Mouse (Mus musculus): ENCODE results near the gene Rhbdd3. TPM values are rescaled to one million over a fixed set of nuclear protein-coding genes. Genes with fewer than 3 reads are reported as not detected.

Rhbdd3 gene
- polyA plus RNA-seq, 1 experiment from 2014 or later, result 26.5 TPM

GRCm38 (mm10) chr11:5132751-5133150, 34.0 kb downstream of the Rhbdd3 start:
- Histone ChIP-seq H3K4me3 (no peak overlapping the region), H3K27me3 (replicated peaks) (no peaks in the 10 kb centered on the region), H3K27ac (ENCODE audit: poor library complexity, severe bottlenecking) (no peak overlapping the region), H3K9ac (no peak overlapping the region), H3K4me2 (no peak overlapping the region), H3K4me1 (replicated peaks) (peaks cover 18% of the 10 kb centered on the region), H3K9me3 (replicated peaks) (no peaks in the 10 kb centered on the region), H3K36me3 (no peaks in the 10 kb centered on the region)
- no peak for ATAC-seq (ENCODE audit: insufficient number of reproducible peaks, low FRiP score)
- 78% methylated on average over 4 of the region's 4 CpGs for WGBS

- Histone ChIP-seq H3K9ac (no peak overlapping the region), H3K9me3 (replicated peaks) (no peaks in the 10 kb centered on the region), H3K4me1 (replicated peaks) (peaks cover 20% of the 10 kb centered on the region), H3K4me2 (no peak overlapping the region), H3K27ac (ENCODE audit: poor library complexity, severe bottlenecking) (no peak overlapping the region), H3K27me3 (replicated peaks) (no peaks in the 10 kb centered on the region), H3K4me3 (no peak overlapping the region), H3K36me3 (no peaks in the 10 kb centered on the region)
- ATAC-seq (ENCODE audit: insufficient number of reproducible peaks, low FRiP score), result no peak
- WGBS, result 70% methylated on average over 11 of the region's 11 CpGs
Observed at GRCm38 (mm10) chr11:5135914-5136313, 37.2 kb downstream of the Rhbdd3 start.

GRCm38 (mm10) chr11:5138642-5139041, 39.9 kb downstream of the Rhbdd3 start:
- H3K9ac ChIP-seq, result no peak overlapping the region
- no peaks in the 10 kb centered on the region for H3K27me3 ChIP-seq (replicated peaks)
- 71% methylated on average over 2 of the region's 2 CpGs for WGBS
- no peak for ATAC-seq (ENCODE audit: insufficient number of reproducible peaks, low FRiP score)
- H3K9me3 ChIP-seq (replicated peaks), result no peaks in the 10 kb centered on the region
- no peak overlapping the region for H3K27ac ChIP-seq (ENCODE audit: poor library complexity, severe bottlenecking)
- H3K4me1 ChIP-seq (replicated peaks), result peaks cover 26% of the 10 kb centered on the region
- no peak overlapping the region for H3K4me2 ChIP-seq
- no peaks in the 10 kb centered on the region for H3K36me3 ChIP-seq
- H3K4me3 ChIP-seq, result no peak overlapping the region

- no peak overlapping the region for H3K9ac ChIP-seq
- WGBS, result 82% methylated on average over 9 of the region's 9 CpGs
- H3K4me3 ChIP-seq, result no peak overlapping the region
- no peak overlapping the region for H3K27ac ChIP-seq (ENCODE audit: poor library complexity, severe bottlenecking)
- H3K27me3 ChIP-seq (replicated peaks), result no peaks in the 10 kb centered on the region
- no peaks in the 10 kb centered on the region for H3K36me3 ChIP-seq
- H3K4me1 ChIP-seq (replicated peaks), result peaks cover 26% of the 10 kb centered on the region
- ATAC-seq (ENCODE audit: insufficient number of reproducible peaks, low FRiP score), result no peak
- no peaks in the 10 kb centered on the region for H3K9me3 ChIP-seq (replicated peaks)
- no peak overlapping the region for H3K4me2 ChIP-seq
Observed at GRCm38 (mm10) chr11:5139372-5139771, 40.6 kb downstream of the Rhbdd3 start.

- H3K9me3 ChIP-seq (replicated peaks), result no peaks in the 10 kb centered on the region
- H3K9ac ChIP-seq, result peak overlapping the region; percentile 26; the same call in 1 of the 2 replicates
- no peaks in the 10 kb centered on the region for H3K36me3 ChIP-seq
- 20% methylated on average over 8 of the region's 8 CpGs for WGBS
- H3K4me3 ChIP-seq, result no peak overlapping the region
- ATAC-seq (ENCODE audit: insufficient number of reproducible peaks, low FRiP score), result peak; percentile 76
- 0 out of 2 replicates have a peak overlapping the region, but pooled peaks have one; percentile 9 for H3K4me2 ChIP-seq
- peak overlapping the region; percentile 67 for H3K27ac ChIP-seq (ENCODE audit: poor library complexity, severe bottlenecking)
- H3K27me3 ChIP-seq (replicated peaks), result no peaks in the 10 kb centered on the region
- H3K4me1 ChIP-seq (replicated peaks), result peaks cover 26% of the 10 kb centered on the region
Observed at GRCm38 (mm10) chr11:5140619-5141018, 41.9 kb downstream of the Rhbdd3 start.

- no peak for ATAC-seq (ENCODE audit: insufficient number of reproducible peaks, low FRiP score)
- H3K4me2 ChIP-seq, result 0 out of 2 replicates have a peak overlapping the region, but pooled peaks have one; percentile 3
- H3K27me3 ChIP-seq (replicated peaks), result no peaks in the 10 kb centered on the region
- H3K4me1 ChIP-seq (replicated peaks), result peaks cover 21% of the 10 kb centered on the region
- H3K36me3 ChIP-seq, result no peaks in the 10 kb centered on the region
- H3K9me3 ChIP-seq (replicated peaks), result no peaks in the 10 kb centered on the region
- peak overlapping the region; percentile 26; the same call in 1 of the 2 replicates for H3K9ac ChIP-seq
- H3K27ac ChIP-seq (ENCODE audit: poor library complexity, severe bottlenecking), result peak overlapping the region; percentile 67; the same call in 1 of the 2 replicates
- no peak overlapping the region for H3K4me3 ChIP-seq
- 54% methylated on average over 5 of the region's 5 CpGs for WGBS
Observed at GRCm38 (mm10) chr11:5141252-5141651, 42.5 kb downstream of the Rhbdd3 start.

- ATAC-seq (ENCODE audit: insufficient number of reproducible peaks, low FRiP score), result no peak
- Histone ChIP-seq H3K27me3 (replicated peaks) (no peaks in the 10 kb centered on the region), H3K4me2 (no peak overlapping the region), H3K4me3 (no peak overlapping the region), H3K9me3 (replicated peaks) (no peaks in the 10 kb centered on the region), H3K4me1 (replicated peaks) (peaks cover 19% of the 10 kb centered on the region), H3K9ac (no peak overlapping the region), H3K27ac (ENCODE audit: poor library complexity, severe bottlenecking) (no peak overlapping the region), H3K36me3 (no peaks in the 10 kb centered on the region)
- 89% methylated on average over 2 of the region's 2 CpGs for WGBS
Observed at GRCm38 (mm10) chr11:5141965-5142364, 43.2 kb downstream of the Rhbdd3 start.

- Histone ChIP-seq H3K4me1 (replicated peaks) (peaks cover 26% of the 10 kb centered on the region), H3K36me3 (no peaks in the 10 kb centered on the region), H3K27ac (ENCODE audit: poor library complexity, severe bottlenecking) (no peak overlapping the region), H3K9me3 (replicated peaks) (no peaks in the 10 kb centered on the region), H3K4me2 (no peak overlapping the region), H3K9ac (no peak overlapping the region), H3K27me3 (replicated peaks) (peaks cover 9% of the 10 kb centered on the region), H3K4me3 (no peak overlapping the region)
- no peak for ATAC-seq (ENCODE audit: insufficient number of reproducible peaks, low FRiP score)
- 62% methylated on average over 3 of the region's 3 CpGs for WGBS
Observed at GRCm38 (mm10) chr11:5145600-5145999, 46.9 kb downstream of the Rhbdd3 start.

GRCm38 (mm10) chr11:5149249-5149648, 50.5 kb downstream of the Rhbdd3 start:
- Histone ChIP-seq H3K9me3 (replicated peaks) (no peaks in the 10 kb centered on the region), H3K36me3 (no peaks in the 10 kb centered on the region), H3K4me1 (replicated peaks) (peaks cover 26% of the 10 kb centered on the region), H3K27me3 (replicated peaks) (peaks cover 22% of the 10 kb centered on the region), H3K4me2 (no peak overlapping the region), H3K9ac (no peak overlapping the region), H3K27ac (ENCODE audit: poor library complexity, severe bottlenecking) (no peak overlapping the region), H3K4me3 (no peak overlapping the region)
- WGBS, result 12% methylated on average over 7 of the region's 7 CpGs
- no peak for ATAC-seq (ENCODE audit: insufficient number of reproducible peaks, low FRiP score)

GRCm38 (mm10) chr11:5149955-5150354, 51.2 kb downstream of the Rhbdd3 start:
- Histone ChIP-seq H3K4me3 (no peak overlapping the region), H3K27ac (ENCODE audit: poor library complexity, severe bottlenecking) (no peak overlapping the region), H3K9ac (no peak overlapping the region), H3K4me1 (replicated peaks) (peaks cover 26% of the 10 kb centered on the region), H3K36me3 (no peaks in the 10 kb centered on the region), H3K9me3 (replicated peaks) (no peaks in the 10 kb centered on the region), H3K27me3 (replicated peaks) (peaks cover 25% of the 10 kb centered on the region), H3K4me2 (no peak overlapping the region)
- ATAC-seq (ENCODE audit: insufficient number of reproducible peaks, low FRiP score), result no peak
- 82% methylated on average over 9 of the region's 9 CpGs for WGBS

- Histone ChIP-seq H3K27me3 (replicated peaks) (peaks cover 25% of the 10 kb centered on the region), H3K9me3 (replicated peaks) (no peaks in the 10 kb centered on the region), H3K36me3 (no peaks in the 10 kb centered on the region), H3K4me2 (no peak overlapping the region), H3K4me1 (replicated peaks) (peaks cover 32% of the 10 kb centered on the region), H3K9ac (no peak overlapping the region), H3K4me3 (no peak overlapping the region), H3K27ac (ENCODE audit: poor library complexity, severe bottlenecking) (no peak overlapping the region)
- no peak for ATAC-seq (ENCODE audit: insufficient number of reproducible peaks, low FRiP score)
- 69% methylated on average over 9 of the region's 9 CpGs for WGBS
Observed at GRCm38 (mm10) chr11:5150416-5151246, 51.9 kb downstream of the Rhbdd3 start.

All from heart, embryonic 12.5 days (tissue).